Mouse (Mus musculus): ENCODE data around the gene St6gal2.

Gene St6gal2

GRCm38 (mm10) chr17:55445250-55446184, at the start of gene St6gal2:
Gene St6gal2 (plus strand): TSS chr17:55445382.
- peak; percentile 65 for DNase-seq (ENCODE audit: low spot score)

GRCm38 (mm10) chr17:55406043-55406442, 39.1 kb upstream of the St6gal2 start:
- DNase-seq (ENCODE audit: low spot score) = no peak

GRCm38 (mm10) chr17:55416519-55416918, 28.7 kb upstream of the St6gal2 start:
- DNase-seq (ENCODE audit: low spot score) = no peak

GRCm38 (mm10) chr17:55446185-55446527, 974 bp downstream of the St6gal2 start:
- peak; percentile 65 for DNase-seq (ENCODE audit: low spot score)

GRCm38 (mm10) chr17:55446698-55447097, 1.5 kb downstream of the St6gal2 start:
- DNase-seq (ENCODE audit: low spot score) = no peak

GRCm38 (mm10) chr17:55450943-55451342, 5.8 kb downstream of the St6gal2 start:
- no peak for DNase-seq (ENCODE audit: low spot score)

GRCm38 (mm10) chr17:55454487-55454886, 9.3 kb downstream of the St6gal2 start:
- DNase-seq (ENCODE audit: low spot score) = no peak

GRCm38 (mm10) chr17:55460187-55460586, 15.0 kb downstream of the St6gal2 start:
- DNase-seq (ENCODE audit: low spot score) = no peak

- no peak for DNase-seq (ENCODE audit: low spot score)
Observed at GRCm38 (mm10) chr17:55467579-55467978, 22.4 kb downstream of the St6gal2 start.

- no peak for DNase-seq (ENCODE audit: low spot score)
Observed at GRCm38 (mm10) chr17:55468963-55469362, 23.8 kb downstream of the St6gal2 start.

GRCm38 (mm10) chr17:55475974-55476373, 30.8 kb downstream of the St6gal2 start:
- no peak for DNase-seq (ENCODE audit: low spot score)

- peak; percentile 31 for DNase-seq (ENCODE audit: low spot score)
Observed at GRCm38 (mm10) chr17:55477361-55477760, 32.2 kb downstream of the St6gal2 start.

GRCm38 (mm10) chr17:55479367-55479766, 34.2 kb downstream of the St6gal2 start:
- DNase-seq (ENCODE audit: low spot score) = no peak

- no peak for DNase-seq (ENCODE audit: low spot score)
Observed at GRCm38 (mm10) chr17:55484108-55484870, 39.1 kb downstream of the St6gal2 start.

- no peak for DNase-seq (ENCODE audit: low spot score)
Observed at GRCm38 (mm10) chr17:55531872-55532271, 86.7 kb downstream of the St6gal2 start.

- no peak for DNase-seq (ENCODE audit: low spot score)
Observed at GRCm38 (mm10) chr17:55548476-55548875, 103.3 kb downstream of the St6gal2 start.

GRCm38 (mm10) chr17:55561774-55562173, 116.6 kb downstream of the St6gal2 start:
- DNase-seq (ENCODE audit: low spot score) = no peak
